ENCODE assay signal across 17 mouse cellular contexts in the genomic region with DNA sequence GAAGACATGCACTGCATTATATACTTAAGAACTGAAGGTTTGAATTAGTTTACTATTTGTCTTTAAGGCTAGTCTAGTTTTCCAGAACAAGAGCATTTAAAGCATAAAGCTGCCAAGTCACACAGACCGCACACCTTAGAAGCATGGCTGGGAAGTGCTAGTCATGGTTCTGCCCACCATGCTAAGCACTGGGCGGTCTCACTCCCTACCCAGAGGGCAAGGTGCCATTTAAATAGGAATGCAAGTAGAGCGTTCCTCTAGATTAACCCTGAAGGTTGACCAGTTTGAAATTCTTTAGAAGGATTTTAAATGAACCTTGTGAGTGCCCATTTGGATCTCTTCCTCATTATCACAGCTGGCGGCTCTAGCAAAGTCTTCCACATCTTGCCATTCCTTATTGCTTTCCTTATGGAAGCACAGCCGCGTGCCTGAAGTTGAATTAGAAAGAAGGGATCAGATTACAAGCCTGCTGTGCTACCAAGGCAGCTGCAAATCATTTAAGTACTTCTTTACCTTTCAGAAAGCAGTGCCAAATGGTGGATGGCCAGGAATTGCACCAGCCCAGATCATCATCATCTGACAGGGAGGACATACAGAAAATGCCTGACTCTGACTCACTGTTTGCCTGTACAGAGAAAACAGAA. TPM values are rescaled to one million over a fixed set of nuclear protein-coding genes. Genes with fewer than 3 reads are reported as not detected.
DNase-seq lines count a peak whose midpoint lies in the region; ATAC-seq lines count a peak whose summit lies in the region.
"Had no signal": no experiment of that assay in that cellular context is flagged by ENCODE, and none has a peak within 500 bp of the region (broad histone marks: within the 10 kb centered on the region; RNA-seq: fewer than 3 reads in every experiment).

No protein-coding gene starts in this region.

- ATAC-seq in erythroid progenitor cell, adult 5-6 weeks (replicated peaks; ENCODE audit: low FRiP score, poor library complexity, severe bottlenecking): no peak
- ATAC-seq: activated CD4-positive, CD25-positive, alpha-beta regulatory T cell, adult 4 months; forebrain, embryonic 13.5 days; inflammation-experienced regulatory T-cells, adult 6 months had no signal

- DNase-seq in NIH3T3 (ENCODE audit: low read depth): peak; percentile 85
- DNase-seq in embryo, embryonic 10.5 days (ENCODE audit: low spot score): peak; percentile 61
- DNase-seq in fat pad, adult 2 months (ENCODE audit: extremely low read depth, low read depth, low spot score): peak; percentile 30
- peak; percentile 54 for DNase-seq in mesoderm, embryonic 11.5 days (ENCODE audit: low read depth, low spot score)
- no peak for DNase-seq in layer of hippocampus, adult 8-10 months (ENCODE audit: low spot score in 2 of 2)
- DNase-seq in heart, adult 18-20 months: no peak
- DNase-seq: adrenal gland, postnatal 36 days; cerebellum, adult 9-10 months; heart, adult 11 months; kidney, adult 9 months; left cerebral cortex, postnatal 4 days; lung, postnatal 10 days; right cerebral cortex, postnatal 14 days had no signal

RNA-seq across cellular contexts. Expression of a gene that starts 13.6 kb away (rescaled TPM):
- 10 to 100 TPM; 26.2 to 32.4 (median 31.0) TPM for total RNA-seq in layer of hippocampus, adult 8-10 months (2022)
- total RNA-seq in heart, adult 18-20 months (2021): 10 to 100 TPM; 64.1 to 68.9 TPM
- 73.9 and 109 TPM in 2 replicates for total RNA-seq in erythroid progenitor cell, adult 5-6 weeks (2015; ENCODE audit: low replicate concordance)
- total RNA-seq in erythroid progenitor cell, adult 5-6 weeks (2017; ENCODE audit: low replicate concordance): 71.8 and 72.6 TPM in 2 replicates

Comparison
In these comparisons a context has a peak if more than half of its experiments do, and no peak if none do; other contexts are left out.
1. DNase-seq: peak in NIH3T3 (single experiment), embryo, embryonic 10.5 days (single experiment), fat pad, adult 2 months (single experiment) and mesoderm, embryonic 11.5 days (single experiment); none in layer of hippocampus, adult 8-10 months (0 of 2) and heart, adult 18-20 months (0 of 2).